Comparison of ENCODE assay signal across 18 mouse cellular contexts in the genomic region with DNA sequence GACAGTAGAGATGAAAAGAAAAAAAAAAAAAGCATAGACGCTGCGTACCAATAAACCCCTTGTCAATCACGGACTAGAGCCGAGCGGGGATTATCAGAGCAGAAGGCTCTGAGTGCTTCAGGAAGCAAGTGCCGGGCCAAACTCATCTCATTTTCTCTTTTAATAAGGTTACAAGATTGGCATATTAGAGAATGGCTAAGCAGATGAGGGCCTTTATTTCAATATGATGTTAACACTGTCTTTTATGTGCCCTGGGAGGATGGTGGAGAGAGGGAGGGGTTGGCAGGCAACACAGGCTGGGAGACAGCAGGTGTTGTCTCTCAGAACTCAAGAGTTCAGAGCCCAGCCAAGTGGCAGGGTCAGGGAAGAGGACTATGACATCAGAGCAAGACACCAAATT.
DNase-seq lines count a peak whose midpoint lies in the region; ATAC-seq and TF ChIP-seq lines count a peak whose summit lies in the region.
"Had no signal": no experiment of that assay in that cellular context is flagged by ENCODE, and none has a peak within 500 bp of the region (broad histone marks: within the 10 kb centered on the region; RNA-seq: fewer than 3 reads in every experiment).

No protein-coding gene starts in this region.

- H3K9me3 ChIP-seq in forebrain, embryonic 13.5 days (replicated peaks) = no peaks in the 10 kb centered on the region
- H3K9me3 ChIP-seq in forebrain, embryonic 10.5 days = no peaks in the 10 kb centered on the region
- no peaks in the 10 kb centered on the region for H3K9me3 ChIP-seq in midbrain, postnatal 0 days (ENCODE audit: low read length)
- H3K9me3 ChIP-seq: embryonic facial prominence, embryonic 10.5 days; heart, embryonic 12.5 days had no signal

- 57% methylated on average over 6 of the region's 6 CpGs for WGBS in forebrain, embryonic 13.5 days
- WGBS in forebrain, embryonic 10.5 days = 94% methylated on average over 6 of the region's 6 CpGs
- 43% methylated on average over 6 of the region's 6 CpGs for WGBS in midbrain, postnatal 0 days

- H3K36me3 ChIP-seq in forebrain, embryonic 13.5 days (ENCODE audit: poor library complexity, severe bottlenecking) = no peaks in the 10 kb centered on the region
- H3K36me3 ChIP-seq in forebrain, embryonic 10.5 days (replicated peaks) = no peaks in the 10 kb centered on the region
- H3K36me3 ChIP-seq in midbrain, postnatal 0 days (ENCODE audit: insufficient read depth, low read length) = no peaks in the 10 kb centered on the region
- H3K36me3 ChIP-seq: embryonic facial prominence, embryonic 10.5 days; heart, embryonic 12.5 days had no signal

- H3K4me3 ChIP-seq in forebrain, embryonic 13.5 days = no peak overlapping the region
- H3K4me3 ChIP-seq in forebrain, embryonic 10.5 days = no peak overlapping the region
- H3K4me3 ChIP-seq in layer of hippocampus, adult 2 months = no peak overlapping the region
- no peak overlapping the region for H3K4me3 ChIP-seq in midbrain, postnatal 0 days (ENCODE audit: low read depth, low read length)
- H3K4me3 ChIP-seq: embryonic facial prominence, embryonic 10.5 days; erythroblast, embryonic 14.5 days; gastrocnemius, adult 2 months; heart, embryonic 12.5 days had no signal

- H3K4me1 ChIP-seq in forebrain, embryonic 13.5 days = peaks cover 13% of the 10 kb centered on the region
- no peaks in the 10 kb centered on the region for H3K4me1 ChIP-seq in forebrain, embryonic 10.5 days
- H3K4me1 ChIP-seq in midbrain, postnatal 0 days (ENCODE audit: insufficient read depth, low read length) = no peaks in the 10 kb centered on the region
- H3K4me1 ChIP-seq: embryonic facial prominence, embryonic 10.5 days had no signal

- H3K4me2 ChIP-seq in forebrain, embryonic 13.5 days = no peak overlapping the region
- H3K4me2 ChIP-seq in midbrain, postnatal 0 days (ENCODE audit: low read depth, low read length, poor library complexity, severe bottlenecking) = no peak overlapping the region
- H3K4me2 ChIP-seq: heart, embryonic 12.5 days had no signal

- no peak overlapping the region for H3K27ac ChIP-seq in forebrain, embryonic 13.5 days
- no peak overlapping the region for H3K27ac ChIP-seq in forebrain, embryonic 10.5 days
- peak overlapping the region; percentile 70 for H3K27ac ChIP-seq in layer of hippocampus, adult 2 months
- H3K27ac ChIP-seq in midbrain, postnatal 0 days (ENCODE audit: low read depth, low read length) = no peak overlapping the region
- H3K27ac ChIP-seq: embryonic facial prominence, embryonic 10.5 days; gastrocnemius, adult 2 months had no signal

- no peaks in the 10 kb centered on the region for H3K27me3 ChIP-seq in forebrain, embryonic 13.5 days
- no peaks in the 10 kb centered on the region for H3K27me3 ChIP-seq in forebrain, embryonic 10.5 days (ENCODE audit: poor library complexity, severe bottlenecking)
- H3K27me3 ChIP-seq in midbrain, postnatal 0 days (ENCODE audit: insufficient read depth, low read length) = no peaks in the 10 kb centered on the region
- H3K27me3 ChIP-seq: heart, embryonic 12.5 days had no signal

- TF ChIP-seq CTCF in layer of hippocampus, adult 2 months (conservative IDR thresholded peaks at IDR 0.05) = no peak
- no peak for TF ChIP-seq CTCF in midbrain, postnatal 0 days (IDR thresholded peaks at IDR 0.05)

- H3K9ac ChIP-seq in forebrain, embryonic 13.5 days = no peak overlapping the region
- no peak overlapping the region for H3K9ac ChIP-seq in midbrain, postnatal 0 days (replicated peaks; ENCODE audit: low read length, poor library complexity, severe bottlenecking)
- H3K9ac ChIP-seq: heart, embryonic 12.5 days had no signal

- DNase-seq in forebrain, embryonic 10.5 days (ENCODE audit: extremely low spot score, low spot score) = no peak
- DNase-seq in layer of hippocampus, adult 2 months (ENCODE audit: low spot score in 2 of 2) = no peak
- DNase-seq in layer of hippocampus, adult 9-11 months = no peak
- peak; percentile 6 for DNase-seq in retina, postnatal 7 days (ENCODE audit: low read depth, low spot score)
- no peak for DNase-seq in retina, embryonic 14.5 days (ENCODE audit: low spot score)
- DNase-seq in midbrain, postnatal 0 days (ENCODE audit: low spot score) = peak; percentile 32
- DNase-seq: adrenal gland, postnatal 10 days; cerebellum, adult 11-12 months; cerebellum, adult 9-11 months; gastrocnemius, adult 2 months; gastrocnemius, postnatal 25 days; heart, postnatal 36 days had no signal

- ATAC-seq in forebrain, embryonic 13.5 days = peak; percentile 36; the same call in 1 of the 2 replicates
- no peak for ATAC-seq in midbrain, postnatal 0 days (ENCODE audit: low FRiP score)
- no peak for ATAC-seq in erythroblast, adult 5-6 weeks (replicated peaks; ENCODE audit: low FRiP score, poor library complexity, severe bottlenecking)
- ATAC-seq: hindbrain, embryonic 16.5 days had no signal

Comparison
In these comparisons a context has a peak if more than half of its experiments do, and no peak if none do; other contexts are left out.
1. DNase-seq: peak in retina, postnatal 7 days (single experiment) and midbrain, postnatal 0 days (single experiment); none in forebrain, embryonic 10.5 days (single experiment), layer of hippocampus, adult 2 months (0 of 2), layer of hippocampus, adult 9-11 months (single experiment) and retina, embryonic 14.5 days (single experiment).